Comparison of ENCODE assay signal across 13 mouse cellular contexts in the genomic region with DNA sequence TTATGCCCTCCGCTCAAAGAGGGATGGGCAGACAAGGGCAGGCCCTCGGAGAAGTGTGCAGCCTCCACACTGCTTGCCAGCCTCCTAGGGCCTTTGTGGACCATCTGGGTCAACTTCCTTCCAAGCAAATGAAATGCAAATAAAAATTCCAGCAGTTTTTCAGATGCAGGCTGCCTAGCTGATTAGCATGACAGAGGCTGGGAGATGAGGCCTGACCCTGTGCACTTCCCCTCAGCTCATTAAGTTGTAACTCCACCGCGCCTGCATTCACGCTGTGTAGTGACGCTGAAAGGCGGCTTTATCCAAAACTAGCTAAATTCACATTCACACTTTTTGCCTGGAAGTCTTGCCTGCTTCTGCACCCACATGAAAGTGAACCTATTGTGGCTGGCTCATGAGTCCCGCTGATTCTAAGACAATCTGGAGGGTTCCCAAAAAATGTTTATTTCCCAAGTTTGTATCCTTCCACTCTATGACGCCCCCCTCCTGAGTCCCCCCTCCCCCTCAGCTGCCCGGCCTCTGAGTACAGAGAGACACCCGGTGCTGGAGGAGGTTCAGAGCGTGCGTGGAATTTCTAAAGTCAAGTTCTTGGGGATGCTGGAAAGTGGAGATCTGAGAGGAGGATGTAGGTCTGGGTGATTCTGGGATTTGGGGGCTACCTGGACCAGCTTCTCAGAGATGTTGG. TPM values are rescaled to one million over a fixed set of nuclear protein-coding genes. Genes with fewer than 3 reads are reported as not detected.
DNase-seq lines count a peak whose midpoint lies in the region; ATAC-seq lines count a peak whose summit lies in the region.
"Had no signal": no experiment of that assay in that cellular context is flagged by ENCODE, and none has a peak within 500 bp of the region (broad histone marks: within the 10 kb centered on the region; RNA-seq: fewer than 3 reads in every experiment).

No protein-coding gene starts in this region.

- peaks cover 90% of the 10 kb centered on the region for H3K27me3 ChIP-seq in forebrain, embryonic 12.5 days
- no peaks in the 10 kb centered on the region for H3K27me3 ChIP-seq in limb, embryonic 11.5 days (ENCODE audit: control insufficient read depth, insufficient read depth, low read length)

- WGBS in forebrain, embryonic 12.5 days = 2% methylated on average over 13 of the region's 13 CpGs
- 7% methylated on average over 13 of the region's 13 CpGs for WGBS in limb, embryonic 11.5 days

- H3K36me3 ChIP-seq in forebrain, embryonic 12.5 days (replicated peaks) = no peaks in the 10 kb centered on the region
- H3K36me3 ChIP-seq in limb, embryonic 11.5 days (ENCODE audit: control insufficient read depth, insufficient read depth, low read length) = no peaks in the 10 kb centered on the region
- H3K36me3 ChIP-seq: liver, embryonic 15.5 days had no signal

- H3K9me3 ChIP-seq in forebrain, embryonic 12.5 days = 0 out of 2 replicates have a peak, but pooled peaks cover 3% of the 10 kb centered on the region
- H3K9me3 ChIP-seq in limb, embryonic 11.5 days (ENCODE audit: control insufficient read depth, low read length) = no peaks in the 10 kb centered on the region
- H3K9me3 ChIP-seq: liver, embryonic 15.5 days had no signal

- DNase-seq in right cerebral cortex, postnatal 25 days = peak; percentile 7
- DNase-seq in right cerebral cortex, postnatal 4 days = no peak
- DNase-seq in limb, embryonic 11.5 days (ENCODE audit: low spot score) = peak; percentile 32
- no peak for DNase-seq in adrenal gland, adult 8-10 months
- no peak for DNase-seq in cerebellum, adult 8-10 months
- DNase-seq in urinary bladder, adult 2 months (ENCODE audit: low spot score) = no peak
- DNase-seq in heart, adult 8-10 months (ENCODE audit: low spot score) = no peak
- DNase-seq: kidney, adult 8-10 months; thymus, postnatal 36 days had no signal

- no peak overlapping the region for H3K4me3 ChIP-seq in forebrain, embryonic 12.5 days (replicated peaks)
- H3K4me3 ChIP-seq in limb, embryonic 11.5 days (ENCODE audit: low read depth, low read length) = no peak overlapping the region
- H3K4me3 ChIP-seq: liver, embryonic 15.5 days had no signal

- H3K4me1 ChIP-seq in forebrain, embryonic 12.5 days = peaks cover 23% of the 10 kb centered on the region
- H3K4me1 ChIP-seq in limb, embryonic 11.5 days (ENCODE audit: control insufficient read depth, insufficient read depth, low read length) = no peaks in the 10 kb centered on the region
- H3K4me1 ChIP-seq: liver, embryonic 15.5 days had no signal

- H3K4me2 ChIP-seq in forebrain, embryonic 12.5 days = peak overlapping the region; percentile 36
- no peak overlapping the region for H3K4me2 ChIP-seq in limb, embryonic 11.5 days (ENCODE audit: low read depth, severe bottlenecking)
- H3K4me2 ChIP-seq: liver, embryonic 15.5 days had no signal

- peak overlapping the region; percentile 61; the same call in 1 of the 2 replicates for H3K27ac ChIP-seq in forebrain, embryonic 12.5 days
- no peak overlapping the region for H3K27ac ChIP-seq in limb, embryonic 11.5 days (replicated peaks; ENCODE audit: low read depth, low read length)
- H3K27ac ChIP-seq: liver, embryonic 15.5 days had no signal

- no peak overlapping the region for H3K9ac ChIP-seq in forebrain, embryonic 12.5 days
- H3K9ac ChIP-seq in limb, embryonic 11.5 days (ENCODE audit: low read length) = no peak overlapping the region
- H3K9ac ChIP-seq: liver, embryonic 15.5 days had no signal

- peak; percentile 95 for ATAC-seq in forebrain, embryonic 12.5 days (ENCODE audit: low FRiP score)
- no peak for ATAC-seq in limb, embryonic 11.5 days (ENCODE audit: insufficient number of reproducible peaks, low FRiP score, low TSS enrichment, low read depth)
- ATAC-seq: Patski had no signal

RNA-seq across cellular contexts. Expression of a gene that starts 32.9 kb away (rescaled TPM):
- polyA plus RNA-seq in forebrain, embryonic 12.5 days (2016; fragmentation: Nextera tagmentation; extraction: Ambion mirVana) = 8.6 and 8.7 TPM in 2 replicates
- polyA plus RNA-seq in limb, embryonic 11.5 days (2014; fragmentation: Nextera tagmentation; extraction: Ambion mirVana) = not detected in 2 replicates
- total RNA-seq in adrenal gland, adult 8-10 months (2022) = not detected
- polyA plus RNA-seq in urinary bladder, adult 2 months (2012; rRNA removed) = not detected in 2 replicates
- not detected for total RNA-seq in heart, adult 8-10 months (2022)
- total RNA-seq: gastrocnemius, postnatal 4 days had no signal
- polyA plus RNA-seq: liver, embryonic 15.5 days; Patski had no signal

Comparison
In these comparisons a context has a peak if more than half of its experiments do, and no peak if none do; other contexts are left out.
1. DNase-seq: peak in right cerebral cortex, postnatal 25 days (single experiment) and limb, embryonic 11.5 days (single experiment); none in right cerebral cortex, postnatal 4 days (single experiment), adrenal gland, adult 8-10 months (single experiment), cerebellum, adult 8-10 months (single experiment), urinary bladder, adult 2 months (single experiment) and heart, adult 8-10 months (single experiment).